Comparison of ENCODE assay signal across 8 mouse cellular contexts in genomic region chr12:30910860-30911259, GRCm38 (mm10). TPM values are rescaled to one million over a fixed set of nuclear protein-coding genes. Genes with fewer than 3 reads are reported as not detected.
DNase-seq lines count a peak whose midpoint lies in the region; ATAC-seq lines count a peak whose summit lies in the region.

No protein-coding gene starts in this region.

- H3K27ac ChIP-seq in hindbrain, embryonic 13.5 days, result peak overlapping the region; percentile 63; the same call in 1 of the 2 replicates
- peak overlapping the region; percentile 68 for H3K27ac ChIP-seq in midbrain, embryonic 13.5 days

- H3K4me2 ChIP-seq in hindbrain, embryonic 13.5 days, result peak overlapping the region; percentile 80
- peak overlapping the region; percentile 82 for H3K4me2 ChIP-seq in midbrain, embryonic 13.5 days (replicated peaks)

- H3K36me3 ChIP-seq in hindbrain, embryonic 13.5 days, result no peaks in the 10 kb centered on the region
- H3K36me3 ChIP-seq in midbrain, embryonic 13.5 days, result no peaks in the 10 kb centered on the region

- no peak for ATAC-seq in hindbrain, embryonic 13.5 days (ENCODE audit: low FRiP score)
- no peak for ATAC-seq in midbrain, embryonic 13.5 days

- DNase-seq in adrenal gland, adult 2 months, result peak; percentile 17
- DNase-seq in adrenal gland, postnatal 4 days (ENCODE audit: low spot score in 2 of 2), result no peak
- peak; percentile 27 for DNase-seq in spleen, adult 12 weeks (ENCODE audit: low spot score)
- DNase-seq in spleen, adult 18-20 months, result no peak
- DNase-seq in left cerebral cortex, adult 18-20 months (ENCODE audit: low spot score in 2 of 2), result no peak
- DNase-seq in retina, embryonic 14.5 days (ENCODE audit: low spot score), result no peak

- peak overlapping the region; percentile 85 for H3K9ac ChIP-seq in hindbrain, embryonic 13.5 days
- peak overlapping the region; percentile 87 for H3K9ac ChIP-seq in midbrain, embryonic 13.5 days (replicated peaks)

- H3K4me3 ChIP-seq in hindbrain, embryonic 13.5 days, result peak overlapping the region; percentile 72
- peak overlapping the region; percentile 64 for H3K4me3 ChIP-seq in midbrain, embryonic 13.5 days (replicated peaks)

- peaks cover 29% of the 10 kb centered on the region for H3K4me1 ChIP-seq in hindbrain, embryonic 13.5 days (replicated peaks)
- H3K4me1 ChIP-seq in midbrain, embryonic 13.5 days (replicated peaks), result peaks cover 25% of the 10 kb centered on the region

- H3K27me3 ChIP-seq in hindbrain, embryonic 13.5 days, result no peaks in the 10 kb centered on the region
- no peaks in the 10 kb centered on the region for H3K27me3 ChIP-seq in midbrain, embryonic 13.5 days

- no peaks in the 10 kb centered on the region for H3K9me3 ChIP-seq in hindbrain, embryonic 13.5 days
- no peaks in the 10 kb centered on the region for H3K9me3 ChIP-seq in midbrain, embryonic 13.5 days

- 24% methylated on average over 8 of the region's 8 CpGs for WGBS in hindbrain, embryonic 13.5 days
- 21% methylated on average over 8 of the region's 8 CpGs for WGBS in midbrain, embryonic 13.5 days

RNA-seq across cellular contexts. Expression of gene Acp1, which starts 0.5 kb away (rescaled TPM):
- total RNA-seq in adrenal gland, adult 2 months (2021), result 10 to 100 TPM; 51.4 to 56.8 TPM
- 2.5 and 6.5 TPM in 2 replicates for polyA plus RNA-seq in adrenal gland, adult 2 months (2012; rRNA removed)
- 10 to 100 TPM; 74.9 to 81.0 TPM for total RNA-seq in adrenal gland, postnatal 4 days (2021)
- polyA plus RNA-seq in hindbrain, embryonic 13.5 days (2015; fragmentation: Nextera tagmentation; extraction: Ambion mirVana), result 133 and 136 TPM in 2 replicates
- polyA plus RNA-seq in midbrain, embryonic 13.5 days (2015; fragmentation: Nextera tagmentation; extraction: Ambion mirVana), result 137 and 163 TPM in 2 replicates
- total RNA-seq in left cerebral cortex, adult 18-20 months (2021), result 10 to 100 TPM; 56.8 to 57.5 TPM

RNA-seq across cellular contexts. Expression of gene Sh3yl1, which starts 0.6 kb away (rescaled TPM):
- total RNA-seq in adrenal gland, adult 2 months (2021), result 1 to 10 TPM; 2.8 to 3.9 TPM
- polyA plus RNA-seq in adrenal gland, adult 2 months (2012; rRNA removed), result 0.13 and 0.40 TPM in 2 replicates
- 10 to 100 TPM in 1 of 2 experiments, 1 to 10 TPM in 1; 7.8 to 11.4 TPM for total RNA-seq in adrenal gland, postnatal 4 days (2021)
- 50.8 and 52.0 TPM in 2 replicates for polyA plus RNA-seq in hindbrain, embryonic 13.5 days (2015; fragmentation: Nextera tagmentation; extraction: Ambion mirVana)
- 37.7 and 41.2 TPM in 2 replicates for polyA plus RNA-seq in midbrain, embryonic 13.5 days (2015; fragmentation: Nextera tagmentation; extraction: Ambion mirVana)
- 10 to 100 TPM; 13.8 to 14.0 TPM for total RNA-seq in left cerebral cortex, adult 18-20 months (2021)

RNA-seq across cellular contexts. Expression of gene Alkal2, which starts 26.7 kb away (rescaled TPM):
- total RNA-seq in adrenal gland, adult 2 months (2021), result under 1 TPM in 1 of 2 experiments, not detected in 1; 0.24 TPM
- 0.33 and 0.85 TPM in 2 replicates for polyA plus RNA-seq in adrenal gland, adult 2 months (2012; rRNA removed)
- total RNA-seq in adrenal gland, postnatal 4 days (2021), result under 1 TPM; 0.39 to 0.73 TPM
- 0.45 TPM in 1 of 2 replicates, not detected in the other for polyA plus RNA-seq in hindbrain, embryonic 13.5 days (2015; fragmentation: Nextera tagmentation; extraction: Ambion mirVana)
- 0.27 TPM in 1 of 2 replicates, not detected in the other for polyA plus RNA-seq in midbrain, embryonic 13.5 days (2015; fragmentation: Nextera tagmentation; extraction: Ambion mirVana)
- total RNA-seq in left cerebral cortex, adult 18-20 months (2021), result 1 to 10 TPM; 2.2 to 4.0 TPM

Comparison
In these comparisons a context has a peak if more than half of its experiments do, and no peak if none do; other contexts are left out.
1. DNase-seq: peak in adrenal gland, adult 2 months (single experiment) and spleen, adult 12 weeks (single experiment); none in adrenal gland, postnatal 4 days (0 of 2), spleen, adult 18-20 months (0 of 2), left cerebral cortex, adult 18-20 months (0 of 2) and retina, embryonic 14.5 days (single experiment).